Mouse (Mus musculus): ENCODE data around the gene Smarcc2. TPM values are rescaled to one million over a fixed set of nuclear protein-coding genes. Genes with fewer than 3 reads are reported as not detected.

Gene Smarcc2
- polyA plus RNA-seq, 1 experiment from 2014 or later: 28.9 TPM

DNA sequence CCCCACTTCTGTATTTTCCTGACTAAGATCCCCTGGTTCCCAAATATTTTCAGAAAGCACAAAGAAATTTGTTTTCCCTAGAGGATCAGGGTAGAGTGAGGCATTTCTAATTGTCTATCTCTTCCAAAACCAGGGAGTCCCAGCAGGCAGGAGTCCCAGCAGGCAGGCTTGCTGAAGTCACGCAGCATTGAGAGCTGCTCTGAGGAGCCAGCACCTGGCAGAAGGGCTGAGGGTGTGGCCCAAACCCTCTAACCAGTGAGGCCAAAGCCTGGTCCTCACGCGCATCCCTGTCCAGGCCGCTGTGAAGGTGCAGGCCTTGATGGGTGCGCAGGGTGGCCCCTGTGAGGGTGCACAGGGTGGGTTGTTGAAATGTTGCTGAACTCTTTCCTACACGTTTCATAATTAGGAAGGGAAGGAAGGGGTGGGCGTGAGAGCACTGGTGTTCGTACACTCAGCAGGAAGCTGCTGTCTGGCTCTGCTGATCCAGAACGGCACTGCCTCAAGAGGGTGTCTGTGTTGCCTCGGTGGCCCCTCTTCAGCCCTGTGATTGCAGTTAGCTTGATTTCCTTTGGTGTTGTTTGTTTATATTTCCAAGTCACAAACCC lies 20.3 kb upstream of the Smarcc2 start:
- Histone ChIP-seq H3K27me3 (replicated peaks; ENCODE audit: insufficient read depth, low read length) (no peaks in the 10 kb centered on the region), H3K27ac (ENCODE audit: low read length) (no peak overlapping the region), H3K36me3 (ENCODE audit: insufficient read depth, low read length) (0 out of 2 replicates have a peak, but pooled peaks cover 20% of the 10 kb centered on the region), H3K9me3 (ENCODE audit: low read length) (no peaks in the 10 kb centered on the region), H3K4me3 (ENCODE audit: low read depth, low read length) (no peak overlapping the region), H3K4me2 (replicated peaks; ENCODE audit: low read depth, low read length) (no peak overlapping the region), H3K9ac (replicated peaks; ENCODE audit: low read depth) (no peak overlapping the region), H3K4me1 (ENCODE audit: insufficient read depth, low read depth, low read length) (no peaks in the 10 kb centered on the region; the same call in 1 of the 2 replicates)
- peak; percentile 48 for ATAC-seq
- no peak for TF ChIP-seq CTCF (IDR thresholded peaks at IDR 0.05)
- TF ChIP-seq EP300 (IDR thresholded peaks at IDR 0.05): no peak
- peak; percentile 33 for DNase-seq (ENCODE audit: low spot score)
- 46% methylated on average over 10 of the region's 10 CpGs for WGBS

DNA sequence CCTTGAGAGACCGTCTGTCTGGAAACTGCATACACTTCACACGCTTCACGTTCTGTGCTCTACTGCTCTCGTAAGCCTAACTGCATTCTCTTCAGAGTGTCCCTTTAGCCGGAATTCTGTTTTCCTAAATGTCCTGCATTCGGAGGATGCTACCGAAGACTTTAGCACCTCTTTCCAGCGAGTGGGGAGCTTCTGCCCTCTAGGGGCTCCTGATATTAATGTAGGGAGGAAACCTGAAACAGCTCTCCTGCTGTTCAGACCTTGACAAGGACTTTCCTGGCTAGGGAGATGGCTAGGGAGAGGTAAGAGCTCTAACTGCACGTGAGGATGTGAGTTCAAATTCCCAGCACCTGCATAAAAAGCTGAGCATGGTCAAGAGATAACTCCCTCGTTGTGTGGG lies 18.6 kb upstream of the Smarcc2 start:
- H3K27ac ChIP-seq (ENCODE audit: low read length): no peak overlapping the region
- H3K36me3 ChIP-seq (ENCODE audit: insufficient read depth, low read length): 0 out of 2 replicates have a peak, but pooled peaks cover 20% of the 10 kb centered on the region

DNA sequence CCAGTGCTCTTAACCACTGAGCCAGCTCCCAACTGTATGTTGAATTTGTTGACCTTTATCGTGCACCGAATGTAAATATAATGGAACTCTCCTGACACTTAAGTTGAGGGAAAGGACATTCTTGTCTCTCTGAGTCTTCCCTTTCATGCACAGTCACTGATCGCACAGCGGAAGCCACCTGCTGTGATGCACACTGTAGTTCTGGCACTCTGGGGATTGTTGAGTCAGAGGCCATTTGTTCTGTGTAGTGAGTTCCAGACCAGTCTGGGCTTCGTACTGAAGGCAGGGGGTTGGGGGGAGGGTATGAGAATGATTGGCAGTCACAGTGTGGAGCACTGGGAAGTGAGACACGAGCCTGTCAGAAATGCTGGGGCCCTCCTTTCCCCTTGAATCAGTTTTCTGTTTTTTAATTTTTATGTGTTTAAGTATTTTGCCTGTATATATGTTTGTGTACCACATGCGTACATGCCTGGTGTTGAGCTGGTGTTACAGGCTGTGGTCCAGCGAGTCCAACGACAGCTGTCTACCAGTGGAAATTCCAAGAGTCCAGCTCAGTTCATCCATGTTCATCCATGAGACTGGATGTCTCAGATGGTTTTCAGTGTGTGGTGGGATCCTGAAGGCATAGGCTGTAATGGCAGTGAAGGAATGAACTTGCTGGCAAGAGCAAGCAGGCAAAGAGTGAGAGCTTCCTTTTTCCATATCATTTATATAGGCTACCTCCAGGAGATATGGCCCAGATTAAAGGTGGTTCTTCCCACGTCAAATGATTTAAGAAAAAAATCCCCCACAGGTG lies 17.5 kb upstream of the Smarcc2 start:
- H3K9ac ChIP-seq (replicated peaks; ENCODE audit: low read depth): no peak overlapping the region
- H3K4me1 ChIP-seq (ENCODE audit: insufficient read depth, low read depth, low read length): no peaks in the 10 kb centered on the region
- H3K4me2 ChIP-seq (replicated peaks; ENCODE audit: low read depth, low read length): no peak overlapping the region
- no peaks in the 10 kb centered on the region for H3K9me3 ChIP-seq (ENCODE audit: low read length)
- H3K27me3 ChIP-seq (replicated peaks; ENCODE audit: insufficient read depth, low read length): no peaks in the 10 kb centered on the region
- TF ChIP-seq EP300 (IDR thresholded peaks at IDR 0.05) (no peak), CTCF (IDR thresholded peaks at IDR 0.05) (no peak)
- 0 out of 2 replicates have a peak, but pooled peaks cover 14% of the 10 kb centered on the region for H3K36me3 ChIP-seq (ENCODE audit: insufficient read depth, low read length)
- DNase-seq (ENCODE audit: low spot score) (no peak), ATAC-seq (no peak)
- no peak overlapping the region for H3K27ac ChIP-seq (ENCODE audit: low read length)
- WGBS: 85% methylated on average over 10 of the region's 10 CpGs
- no peak overlapping the region for H3K4me3 ChIP-seq (ENCODE audit: low read depth, low read length)

More for the DNA sequence above, 18.6 kb upstream of the Smarcc2 start:
- H3K27me3 ChIP-seq (replicated peaks; ENCODE audit: insufficient read depth, low read length): no peaks in the 10 kb centered on the region
- H3K4me3 ChIP-seq (ENCODE audit: low read depth, low read length): no peak overlapping the region
- no peak overlapping the region for H3K9ac ChIP-seq (replicated peaks; ENCODE audit: low read depth)
- no peaks in the 10 kb centered on the region; the same call in 1 of the 2 replicates for H3K4me1 ChIP-seq (ENCODE audit: insufficient read depth, low read depth, low read length)
- WGBS: 48% methylated on average over 10 of the region's 10 CpGs
- ATAC-seq (peak; percentile 35; the same call in 1 of the 2 replicates), DNase-seq (ENCODE audit: low spot score) (peak; percentile 46)
- H3K9me3 ChIP-seq (ENCODE audit: low read length): no peaks in the 10 kb centered on the region
- H3K4me2 ChIP-seq (replicated peaks; ENCODE audit: low read depth, low read length): no peak overlapping the region
- TF ChIP-seq EP300 (IDR thresholded peaks at IDR 0.05) (no peak), CTCF (IDR thresholded peaks at IDR 0.05) (peak; percentile 69)

DNA sequence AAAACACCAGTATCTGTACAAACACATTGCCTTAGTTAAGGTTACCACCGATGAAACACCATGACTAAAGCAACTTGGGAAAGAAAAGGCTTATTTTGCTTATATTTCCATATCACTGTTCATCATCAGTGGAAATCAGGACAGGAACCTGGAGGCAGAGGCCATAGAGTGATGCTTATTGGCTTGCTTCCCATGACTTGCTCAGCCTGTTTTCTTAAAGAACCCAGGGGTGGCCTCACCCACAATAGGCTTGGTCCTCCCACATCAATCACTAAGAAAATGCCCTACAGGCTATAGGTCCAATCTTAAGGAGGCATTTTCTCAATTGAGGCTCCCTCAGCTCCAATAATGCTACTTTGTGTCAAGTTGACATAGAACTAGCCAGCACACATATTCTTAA lies 16.3 kb upstream of the Smarcc2 start:
- ATAC-seq (no peak), DNase-seq (ENCODE audit: low spot score) (no peak)
- H3K9me3 ChIP-seq (ENCODE audit: low read length): no peaks in the 10 kb centered on the region
- TF ChIP-seq EP300 (IDR thresholded peaks at IDR 0.05) (no peak), CTCF (IDR thresholded peaks at IDR 0.05) (no peak)
- H3K4me1 ChIP-seq (ENCODE audit: insufficient read depth, low read depth, low read length): no peaks in the 10 kb centered on the region
- H3K4me2 ChIP-seq (replicated peaks; ENCODE audit: low read depth, low read length): no peak overlapping the region
- 0 out of 2 replicates have a peak, but pooled peaks cover 14% of the 10 kb centered on the region for H3K36me3 ChIP-seq (ENCODE audit: insufficient read depth, low read length)
- H3K27me3 ChIP-seq (replicated peaks; ENCODE audit: insufficient read depth, low read length): no peaks in the 10 kb centered on the region
- WGBS: 81% methylated on average over 1 of the region's 1 CpGs
- H3K27ac ChIP-seq (ENCODE audit: low read length): no peak overlapping the region
- H3K4me3 ChIP-seq (ENCODE audit: low read depth, low read length): no peak overlapping the region
- H3K9ac ChIP-seq (replicated peaks; ENCODE audit: low read depth): no peak overlapping the region

DNA sequence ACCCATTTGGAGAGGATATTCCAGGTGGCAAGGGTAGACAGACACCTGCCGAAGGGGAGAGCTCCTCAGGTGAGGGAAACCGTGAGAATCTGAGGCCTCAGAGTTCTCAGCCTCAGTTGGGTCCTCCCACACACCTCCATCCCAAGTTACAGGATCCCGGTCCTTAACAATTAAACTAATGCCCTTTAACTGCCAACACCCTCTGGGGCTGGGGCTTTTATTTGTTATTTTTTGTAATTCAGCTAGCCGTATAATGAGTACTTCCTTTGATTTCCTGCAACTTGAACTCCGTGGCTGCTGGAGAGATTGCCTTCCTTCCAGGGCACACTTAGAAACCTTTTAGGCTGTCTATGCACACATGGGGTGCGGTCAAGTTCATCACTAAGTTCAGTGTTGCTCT lies 14.7 kb upstream of the Smarcc2 start:
- no peaks in the 10 kb centered on the region for H3K4me1 ChIP-seq (ENCODE audit: insufficient read depth, low read depth, low read length)
- no peak for TF ChIP-seq EP300 (IDR thresholded peaks at IDR 0.05)
- no peak for TF ChIP-seq CTCF (IDR thresholded peaks at IDR 0.05)
- no peak overlapping the region for H3K9ac ChIP-seq (replicated peaks; ENCODE audit: low read depth)
- H3K4me2 ChIP-seq (replicated peaks; ENCODE audit: low read depth, low read length): no peak overlapping the region
- WGBS: 44% methylated on average over 6 of the region's 6 CpGs
- DNase-seq (ENCODE audit: low spot score) (no peak), ATAC-seq (no peak)
- 0 out of 2 replicates have a peak, but pooled peaks cover 5% of the 10 kb centered on the region for H3K36me3 ChIP-seq (ENCODE audit: insufficient read depth, low read length)
- no peaks in the 10 kb centered on the region for H3K9me3 ChIP-seq (ENCODE audit: low read length)
- no peaks in the 10 kb centered on the region for H3K27me3 ChIP-seq (replicated peaks; ENCODE audit: insufficient read depth, low read length)
- no peak overlapping the region for H3K27ac ChIP-seq (ENCODE audit: low read length)
- H3K4me3 ChIP-seq (ENCODE audit: low read depth, low read length): no peak overlapping the region

DNA sequence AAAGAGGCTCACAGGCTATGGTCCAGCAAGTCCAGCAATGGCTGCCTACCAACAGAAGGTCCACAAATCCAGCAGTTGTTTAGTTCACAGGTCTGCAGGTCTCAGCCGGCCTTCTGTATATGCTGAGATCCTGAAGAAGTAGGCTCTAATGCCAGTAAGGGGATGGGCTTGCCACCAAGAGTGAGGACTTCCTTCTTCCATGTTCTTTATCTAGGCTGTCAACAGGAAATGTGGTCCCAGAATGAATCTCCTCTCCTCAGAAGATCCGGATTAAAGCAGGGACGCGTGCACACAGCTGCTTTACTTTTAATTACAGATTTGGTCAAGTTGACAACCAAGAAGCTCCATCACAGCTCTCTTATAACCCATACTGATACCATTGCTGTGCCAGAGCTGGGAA lies 13.6 kb upstream of the Smarcc2 start:
- 43% methylated on average over 4 of the region's 4 CpGs for WGBS
- H3K27me3 ChIP-seq (replicated peaks; ENCODE audit: insufficient read depth, low read length): no peaks in the 10 kb centered on the region
- no peak overlapping the region for H3K9ac ChIP-seq (replicated peaks; ENCODE audit: low read depth)
- 0 out of 2 replicates have a peak, but pooled peaks cover 5% of the 10 kb centered on the region for H3K36me3 ChIP-seq (ENCODE audit: insufficient read depth, low read length)
- no peaks in the 10 kb centered on the region for H3K4me1 ChIP-seq (ENCODE audit: insufficient read depth, low read depth, low read length)
- H3K27ac ChIP-seq (ENCODE audit: low read length): no peak overlapping the region
- H3K4me3 ChIP-seq (ENCODE audit: low read depth, low read length): no peak overlapping the region
- ATAC-seq (peak; percentile 19; the same call in 1 of the 2 replicates), DNase-seq (ENCODE audit: low spot score) (peak; percentile 23)
- H3K9me3 ChIP-seq (ENCODE audit: low read length): no peaks in the 10 kb centered on the region
- no peak overlapping the region for H3K4me2 ChIP-seq (replicated peaks; ENCODE audit: low read depth, low read length)
- TF ChIP-seq EP300 (IDR thresholded peaks at IDR 0.05): no peak
- TF ChIP-seq CTCF (IDR thresholded peaks at IDR 0.05): no peak
